Mouse (Mus musculus) adrenal gland, postnatal 25 days (tissue): Measurements from ENCODE around the gene Slc39a3. TPM values are rescaled to one million over a fixed set of nuclear protein-coding genes. Genes with fewer than 3 reads are reported as not detected.
"Not testable (repeated sequence)": the region's sequence is repeated elsewhere in the genome, so short reads cannot be mapped to it uniquely, and the experiment has no call there.

ENCODE experiments used
- DNase-seq: peaks from one replicate; pipeline ENCODE4 v3.0.0; 2021; ENCODE audit warnings: mixed read lengths
- total RNA-seq: library from RNA; stranded (reverse); gene quantifications from 2 replicates; pipeline ENCODE4 v1.2.3, GENCODE M21; 2021

Slc39a3 gene
- total RNA-seq, 1 experiment from 2014 or later: 80.7 TPM

DNA sequence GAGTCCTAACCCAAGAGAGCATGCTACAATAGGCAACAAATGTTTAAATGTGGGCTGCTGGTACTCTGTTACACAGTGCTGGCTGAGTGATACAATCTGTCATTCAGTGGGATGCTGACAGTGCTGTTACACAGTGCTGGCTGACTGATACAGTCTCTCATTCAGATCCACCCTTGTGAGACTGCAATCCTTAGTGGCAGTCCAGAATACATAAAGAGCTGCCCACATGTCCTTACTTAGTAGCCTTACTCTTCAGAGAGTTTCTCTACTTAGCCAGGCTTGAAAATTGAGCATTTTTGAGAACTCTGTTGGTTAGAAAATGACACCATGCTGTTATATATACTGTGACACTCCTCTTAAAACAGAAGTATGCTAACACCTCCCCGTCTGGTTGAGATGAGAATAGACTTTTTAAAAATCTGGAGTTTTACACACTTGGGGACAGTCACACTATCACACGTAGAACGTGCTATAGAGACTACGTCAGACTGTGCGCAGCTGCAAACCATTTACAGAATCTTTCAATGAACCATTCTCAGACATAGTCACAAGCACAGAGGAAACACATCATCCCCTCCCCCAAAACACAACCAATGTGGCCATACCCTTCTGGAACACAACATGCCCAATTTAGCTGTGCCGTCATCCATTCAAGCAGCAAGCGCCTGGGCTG is 31.1 kb downstream of the Slc39a3 start:
- DNase-seq: no peak

- no peak for DNase-seq
These were observed 36.1 kb downstream of the Slc39a3 start for GRCm38 (mm10) chr10:81001161-81001560.

GRCm38 (mm10) chr10:81000197-81001062 is 36.8 kb downstream of the Slc39a3 start:
- no peak for DNase-seq

DNA sequence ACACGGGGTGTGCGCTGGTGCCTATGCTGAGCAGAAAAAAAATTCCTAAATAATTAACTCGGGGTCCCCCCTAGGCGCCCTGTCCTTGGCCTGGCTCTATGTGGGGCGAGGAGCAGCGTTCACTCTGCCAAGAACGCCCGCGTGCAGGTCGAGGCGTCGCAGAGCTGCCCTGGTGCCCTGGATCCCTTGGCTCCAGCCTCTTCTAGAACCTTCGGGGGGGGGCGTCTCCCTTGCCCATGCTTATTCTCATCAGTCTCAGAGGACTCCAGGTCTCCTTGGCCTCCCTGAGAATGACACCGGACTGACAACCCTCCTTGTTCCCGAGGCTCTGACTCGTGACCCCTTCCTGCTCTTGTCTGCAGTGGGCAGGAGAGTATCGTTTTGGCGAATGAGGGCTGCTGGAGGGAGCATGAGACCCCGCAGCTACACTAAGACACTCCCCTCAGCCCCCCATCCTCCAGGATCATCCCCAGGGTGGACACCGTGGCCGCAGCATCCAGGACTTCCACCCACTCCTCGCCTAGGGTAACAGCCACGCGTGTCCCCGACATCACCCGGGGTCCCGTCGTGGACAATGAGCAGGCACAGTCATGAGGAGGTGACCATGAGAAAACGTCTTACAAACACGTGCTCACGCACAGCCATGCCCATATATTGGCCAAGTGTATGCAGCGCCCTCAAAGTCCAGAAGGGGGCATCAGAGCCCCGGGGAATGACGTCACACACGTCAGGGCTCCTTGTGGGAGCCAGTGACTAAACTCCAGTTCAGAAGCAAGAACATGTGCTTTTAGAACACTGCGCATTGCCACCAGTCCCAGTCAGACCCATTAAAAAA is 37.6 kb downstream of the Slc39a3 start:
- peak; percentile 86 for DNase-seq

DNA sequence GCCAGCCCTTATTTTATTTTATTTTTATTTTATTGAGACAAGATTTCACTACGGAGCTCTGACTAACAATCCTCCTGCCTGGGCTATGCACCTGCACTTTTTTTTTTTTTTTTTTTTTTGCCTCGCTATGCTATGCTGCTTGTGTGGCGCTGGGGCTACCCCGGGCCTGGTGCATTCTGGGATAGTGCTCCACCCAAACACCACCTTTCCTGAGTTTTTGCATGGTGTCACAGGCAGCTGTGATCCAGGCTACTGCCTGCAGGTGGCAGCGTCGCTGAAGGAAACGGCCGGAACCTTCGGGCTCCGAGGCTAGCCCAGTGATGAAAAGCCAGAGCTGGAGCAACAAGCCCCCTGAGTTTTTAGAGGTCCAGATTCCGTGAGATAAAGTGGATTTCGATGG is 38.4 kb downstream of the Slc39a3 start:
- DNase-seq: peak; percentile 52

- DNase-seq: no peak
These were observed 39.2 kb downstream of the Slc39a3 start for GRCm38 (mm10) chr10:80998021-80998420.

DNA sequence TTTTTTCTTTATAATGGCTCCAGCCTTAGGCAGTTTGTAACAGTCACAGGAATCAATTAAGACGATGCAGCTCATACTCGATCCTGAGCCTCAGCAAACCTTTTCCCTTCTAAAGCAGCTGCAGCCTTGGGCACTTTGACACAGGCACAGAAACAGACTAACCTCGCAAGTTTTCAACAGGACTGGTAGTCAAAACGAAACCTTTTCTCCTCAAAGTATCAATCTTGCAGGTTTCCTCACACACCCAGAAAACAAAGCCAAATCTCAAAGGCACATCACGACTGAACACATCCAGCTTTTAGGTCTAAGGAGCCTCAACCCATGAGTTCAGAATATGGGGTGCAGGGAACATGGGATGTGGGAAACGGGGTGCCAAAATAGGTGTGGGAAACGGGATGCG is 39.9 kb downstream of the Slc39a3 start:
- DNase-seq: no peak

GRCm38 (mm10) chr10:80996501-80996900 is 40.7 kb downstream of the Slc39a3 start:
- DNase-seq: no peak

DNA sequence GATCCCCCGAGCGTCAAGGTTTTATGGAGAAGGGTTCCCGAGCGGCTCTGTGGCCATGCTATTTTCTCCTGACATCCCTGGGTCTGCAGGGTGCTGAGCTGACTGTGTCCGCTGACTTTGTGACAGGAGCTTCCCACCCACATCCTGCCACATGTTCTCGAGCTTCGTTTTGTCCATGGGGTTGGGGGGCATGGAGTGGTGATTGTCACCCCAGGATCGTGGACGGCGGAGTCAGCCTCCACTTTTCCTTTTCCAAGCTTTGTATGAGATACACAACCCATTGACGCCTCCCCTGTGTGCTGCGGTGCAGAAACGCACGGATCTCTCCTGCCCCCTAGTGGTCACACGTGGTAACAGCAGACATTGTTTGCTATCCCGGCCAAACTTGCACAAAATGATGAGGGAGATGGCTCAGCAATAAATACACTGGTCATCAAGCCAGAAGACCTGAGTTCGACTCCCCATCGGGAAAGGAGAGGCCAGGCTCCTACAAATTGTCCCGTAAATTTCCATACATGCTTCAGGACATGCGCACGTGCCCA is 42.1 kb downstream of the Slc39a3 start:
- peak; percentile 84 for DNase-seq

GRCm38 (mm10) chr10:80994621-80995020 is 42.6 kb downstream of the Slc39a3 start:
- no peak for DNase-seq

GRCm38 (mm10) chr10:80993276-80993675 is 44.0 kb downstream of the Slc39a3 start:
- no peak for DNase-seq

DNA sequence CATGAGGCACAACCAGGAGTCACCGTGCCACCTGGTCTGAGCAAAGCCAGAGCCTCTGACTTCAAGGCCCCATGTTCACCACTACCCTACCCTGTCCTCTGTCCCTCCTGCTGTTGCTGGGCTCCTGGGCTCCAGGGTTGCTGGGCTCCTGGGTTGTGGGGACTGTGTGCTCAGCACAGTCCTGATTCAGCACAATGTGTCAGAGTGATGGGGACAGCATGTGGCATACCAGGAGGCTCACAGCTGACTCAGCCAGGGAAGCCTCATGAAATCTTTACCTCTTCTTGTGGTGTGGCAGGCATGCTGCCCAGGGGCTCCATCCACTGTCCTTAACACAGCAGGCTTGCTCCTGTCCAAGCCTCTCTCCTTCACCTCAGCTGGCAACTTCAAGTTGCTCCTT is 45.3 kb downstream of the Slc39a3 start:
- no peak for DNase-seq

DNA sequence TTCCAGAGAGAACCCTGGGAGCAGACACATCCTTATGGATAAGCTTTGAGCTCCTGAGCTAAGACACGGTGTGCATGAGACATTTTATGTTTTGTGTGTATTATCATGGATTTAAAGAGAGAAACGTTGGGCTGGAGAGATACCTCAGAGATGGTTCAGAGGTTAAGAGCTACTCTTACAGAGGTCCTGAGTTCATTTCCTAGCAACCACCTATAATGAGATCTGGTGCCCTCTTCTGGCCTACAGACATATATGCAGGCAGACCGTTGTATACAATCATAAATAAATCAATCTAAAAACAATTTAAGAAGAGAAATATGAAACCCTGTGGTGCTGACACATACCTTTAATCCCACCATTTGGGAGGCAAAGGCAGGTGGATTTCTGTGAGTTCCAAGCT is 46.2 kb downstream of the Slc39a3 start:
- no peak for DNase-seq

GRCm38 (mm10) chr10:80990406-80990805 is 46.8 kb downstream of the Slc39a3 start:
- no peak for DNase-seq

GRCm38 (mm10) chr10:80989854-80990253 is 47.4 kb downstream of the Slc39a3 start:
- not testable (repeated sequence) for DNase-seq

DNA sequence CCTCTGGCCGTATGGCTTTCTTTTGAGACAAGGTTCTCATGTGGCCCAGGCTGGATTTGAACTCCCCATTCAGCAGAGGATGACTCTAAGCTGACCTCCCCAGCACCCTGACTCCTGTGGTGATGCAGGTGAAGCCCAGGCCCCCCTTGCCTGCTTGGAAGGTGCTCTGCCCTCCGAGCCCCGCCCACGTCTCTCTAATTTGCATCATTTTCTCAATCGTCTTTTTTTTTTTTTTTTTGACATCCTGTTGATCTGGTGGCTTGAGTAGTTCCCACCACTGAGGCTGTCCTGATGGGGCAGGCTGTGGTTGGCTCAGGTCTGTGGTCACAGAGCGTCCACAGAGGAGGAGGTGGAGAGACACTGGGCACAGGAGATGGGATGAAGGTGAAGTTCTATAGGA is 47.8 kb downstream of the Slc39a3 start:
- DNase-seq: no peak

DNA sequence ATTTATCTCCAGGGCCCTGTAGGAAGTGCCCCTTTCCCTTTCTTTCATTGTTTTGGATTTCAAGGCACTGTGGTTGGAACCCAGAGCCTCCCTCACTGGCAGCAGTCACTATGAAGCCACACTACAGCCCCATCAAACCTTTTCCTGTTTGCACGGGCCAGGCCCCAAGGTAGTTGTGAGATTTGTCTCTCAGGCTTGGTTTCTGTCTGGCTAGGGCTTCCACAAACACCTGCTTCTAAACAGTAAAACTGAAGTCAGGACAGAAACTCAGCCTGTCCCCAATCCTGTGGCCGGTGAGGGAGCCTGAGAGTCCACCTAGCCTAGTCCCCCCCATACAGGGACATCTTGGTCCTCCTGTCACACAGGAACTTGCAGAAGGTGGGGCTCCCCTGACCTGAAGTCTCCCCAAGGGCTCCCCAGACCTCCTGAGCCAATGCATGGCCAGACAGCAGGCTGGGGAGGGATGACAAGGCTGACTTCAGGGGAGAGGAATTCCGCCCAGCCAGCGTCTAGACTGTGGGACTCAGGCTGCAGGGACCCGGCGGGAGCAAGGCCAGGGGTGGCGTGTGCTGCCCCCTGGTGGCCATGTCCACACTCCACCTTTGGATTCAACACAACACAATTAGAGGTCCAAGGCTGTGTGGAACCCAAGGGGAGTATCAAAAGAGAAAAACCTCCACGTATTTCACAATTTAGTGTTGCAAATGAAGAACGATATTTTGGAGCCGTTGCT is 49.4 kb downstream of the Slc39a3 start:
- peak; percentile 90 for DNase-seq

- DNase-seq: peak; percentile 59
These were observed 50.5 kb downstream of the Slc39a3 start for GRCm38 (mm10) chr10:80986754-80987153.

DNA sequence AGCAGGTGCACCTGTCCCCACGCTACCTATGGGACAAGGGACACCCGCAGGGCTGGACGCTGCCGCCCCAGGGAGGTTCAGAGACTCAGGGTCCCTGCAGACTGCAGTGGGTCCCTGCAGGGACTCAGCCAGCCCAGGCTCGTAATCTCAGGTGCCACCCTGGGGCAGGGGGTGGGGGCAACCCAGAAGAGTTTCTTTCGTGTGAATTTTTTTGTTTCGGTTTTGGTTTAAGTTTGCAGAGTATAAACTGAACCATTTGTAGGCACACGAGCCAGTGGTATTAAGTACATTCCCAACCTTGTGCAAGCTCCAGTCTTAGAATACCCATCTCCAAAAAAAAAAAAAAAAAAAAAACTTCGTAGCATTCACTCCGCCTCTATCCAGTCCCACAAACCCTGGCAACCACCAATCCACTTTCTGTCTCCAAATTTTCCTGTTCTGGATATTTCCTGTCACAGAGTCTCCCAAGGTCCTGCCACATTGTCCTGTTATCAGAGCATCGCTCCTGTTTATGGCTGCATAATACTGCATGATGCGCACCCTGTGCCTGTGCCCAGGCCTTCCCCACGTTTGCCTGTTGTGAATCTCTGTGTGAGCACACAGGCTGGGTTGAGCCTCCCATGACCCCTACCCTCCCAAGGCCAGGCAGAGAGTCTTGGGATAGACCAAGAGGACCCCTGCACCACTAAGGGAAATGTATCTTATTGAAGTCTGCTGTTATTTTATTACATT is 51.1 kb downstream of the Slc39a3 start:
- DNase-seq: no peak

DNA sequence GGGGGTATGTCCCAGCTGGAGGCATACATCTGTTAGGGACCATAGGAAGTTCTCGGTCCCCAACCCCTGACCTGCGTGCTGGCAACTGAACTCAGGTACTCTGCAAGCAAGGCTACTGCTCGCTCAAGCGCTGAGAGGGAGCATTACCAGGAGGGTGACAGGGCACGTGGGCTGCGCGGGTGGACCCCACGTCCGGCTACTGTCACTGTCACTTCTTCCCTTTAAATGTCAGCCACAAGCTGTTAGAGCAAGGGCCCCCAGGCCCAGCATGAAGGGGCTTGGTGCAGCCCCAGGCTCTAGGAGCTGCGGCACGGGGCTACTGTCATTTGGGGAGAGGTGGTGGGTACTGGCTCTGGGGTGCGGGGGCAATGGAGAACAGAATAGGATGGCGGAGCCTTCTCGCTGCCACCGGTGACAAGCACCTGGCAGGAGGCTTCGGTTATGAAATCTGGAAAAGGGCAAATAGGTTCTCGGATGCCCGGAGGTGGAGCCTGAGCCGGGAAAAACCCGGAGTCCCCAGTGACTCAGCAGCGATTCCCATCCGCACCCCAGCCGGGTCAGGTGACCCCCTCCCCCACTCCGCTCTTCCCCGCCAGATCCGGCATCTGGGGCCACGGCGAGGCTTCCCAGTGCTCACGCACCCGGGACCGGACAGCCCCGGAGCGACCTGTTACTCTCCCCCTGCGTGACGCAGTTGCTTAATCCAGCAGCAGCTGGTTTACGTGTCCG is 51.8 kb downstream of the Slc39a3 start:
- DNase-seq: peak; percentile 68
